Mouse (Mus musculus): ENCODE data around the gene Rhbg. TPM values are rescaled to one million over a fixed set of nuclear protein-coding genes. Genes with fewer than 3 reads are reported as not detected.
"Not testable (repeated sequence)": the region's sequence is repeated elsewhere in the genome, so short reads cannot be mapped to it uniquely, and the experiment has no call there.

The Rhbg gene
- total and polyA plus RNA-seq, 3 experiments, result not detected

DNA sequence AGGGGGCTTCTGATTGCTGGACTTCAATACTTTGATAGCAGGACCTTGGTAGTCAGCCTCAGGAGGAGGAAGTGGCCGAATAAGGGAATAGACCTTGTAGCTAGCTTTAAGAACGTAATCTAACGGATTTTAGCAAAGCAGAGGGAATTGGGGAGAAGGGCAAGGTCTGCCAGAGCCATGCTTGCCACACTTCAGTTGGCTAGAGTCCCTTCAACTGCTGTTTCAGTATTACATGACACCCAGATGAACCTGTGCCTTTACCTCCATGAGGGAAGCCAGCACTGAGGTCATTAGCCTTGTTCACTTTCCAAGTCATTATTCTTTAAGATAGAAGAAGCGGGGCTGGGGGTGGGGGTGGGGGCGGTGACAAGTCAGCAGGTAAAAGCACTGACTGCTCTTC is 14.5 kb upstream of the Rhbg start:
- H3K9me3 ChIP-seq (replicated peaks; ENCODE audit: insufficient read depth, low read length), result no peaks in the 10 kb centered on the region
- no peaks in the 10 kb centered on the region for H3K79me2 ChIP-seq (ENCODE audit: control insufficient read depth, insufficient read depth, low read length, poor library complexity)
- H3K4me3 ChIP-seq (ENCODE audit: control insufficient read depth in 1 of 2, insufficient read depth in 1 of 2, low read depth in 2 of 2, low read length in 2 of 2), result no peak overlapping the region
- no peak for DNase-seq (ENCODE audit: low read depth, low spot score)
- no peak for TF ChIP-seq UBTF (IDR thresholded peaks at IDR 0.05; ENCODE audit: borderline replicate concordance, insufficient read depth, low read depth, low read length)
- TF ChIP-seq ELF1 (IDR thresholded peaks at IDR 0.05; ENCODE audit: low read depth, low read length), result no peak
- no peak for TF ChIP-seq RCOR1 (IDR thresholded peaks at IDR 0.05; ENCODE audit: low read depth, low read length)
- TF ChIP-seq CHD2 (IDR thresholded peaks at IDR 0.05; ENCODE audit: low read length), result no peak
- no peak for TF ChIP-seq MYC (IDR thresholded peaks at IDR 0.05; ENCODE audit: low read depth, low read length)
- TF ChIP-seq ZC3H11A (IDR thresholded peaks at IDR 0.05; ENCODE audit: low read depth, low read length), result no peak
- no peak for TF ChIP-seq MXI1 (IDR thresholded peaks at IDR 0.05; ENCODE audit: low read depth, low read length)
- no peak for TF ChIP-seq E2F4 (IDR thresholded peaks at IDR 0.05; ENCODE audit: borderline replicate concordance, low read depth, low read length)
- TF ChIP-seq HCFC1 (IDR thresholded peaks at IDR 0.05; ENCODE audit: low read depth, low read length), result no peak
- no peak for TF ChIP-seq NELFE (IDR thresholded peaks at IDR 0.05; ENCODE audit: low read depth, low read length)
- no peak for TF ChIP-seq MAX (IDR thresholded peaks at IDR 0.05; ENCODE audit: low read length)
- no peak for TF ChIP-seq JUND (IDR thresholded peaks at IDR 0.05; ENCODE audit: low read depth, low read length)
- TF ChIP-seq NRF1 (IDR thresholded peaks at IDR 0.05; ENCODE audit: insufficient read depth, low read depth, low read length, poor library complexity, severe bottlenecking), result no peak
- no peak overlapping the region for H3K27ac ChIP-seq (ENCODE audit: control insufficient read depth, low read depth, low read length)
- H3K4me1 ChIP-seq (ENCODE audit: control insufficient read depth in 1 of 2, insufficient read depth in 2 of 2, low read length in 2 of 2), result peaks cover 2 to 13% of the 10 kb centered on the region in 2 experiments
- H3K9ac ChIP-seq (ENCODE audit: control insufficient read depth, low read depth, low read length, poor library complexity, severe bottlenecking), result no peak overlapping the region
- H3K36me3 ChIP-seq (ENCODE audit: control insufficient read depth in 1 of 2, insufficient read depth in 2 of 2, low read length in 2 of 2), result peaks cover 0 to 7% of the 10 kb centered on the region in 2 experiments; a peak in 2 of 4 replicates
- no peaks in the 10 kb centered on the region; a peak in 1 of 4 replicates for H3K27me3 ChIP-seq (ENCODE audit: control insufficient read depth in 1 of 2, insufficient read depth in 2 of 2, low read length in 2 of 2)

DNA sequence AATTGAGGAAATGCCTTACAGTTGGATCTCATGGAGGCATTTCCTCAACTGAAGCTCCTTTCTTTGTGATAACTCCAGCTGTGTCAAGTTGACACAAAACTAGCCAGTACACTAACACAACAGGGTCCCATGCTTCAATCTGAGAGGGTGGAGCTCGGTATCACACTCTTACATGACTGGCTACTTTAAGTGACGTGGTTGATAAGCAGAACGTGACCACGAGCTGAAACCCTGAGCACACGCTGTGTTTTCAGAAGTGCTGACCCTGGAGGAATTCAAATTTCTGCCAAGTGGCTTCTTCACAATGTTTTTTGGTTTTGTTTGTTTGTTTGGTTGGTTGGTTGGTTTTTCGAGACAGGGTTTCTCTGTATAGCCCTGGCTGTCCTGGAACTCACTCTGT is 13.5 kb upstream of the Rhbg start:
- not testable (repeated sequence) for H3K4me3 ChIP-seq (ENCODE audit: control insufficient read depth in 1 of 2, insufficient read depth in 1 of 2, low read depth in 2 of 2, low read length in 2 of 2)
- peak; percentile 59 for DNase-seq (ENCODE audit: low read depth, low spot score)

GRCm38 (mm10) chr3:88262346-88262745 is 7.8 kb upstream of the Rhbg start:
- H3K9me3 ChIP-seq (replicated peaks; ENCODE audit: insufficient read depth, low read length), result no peaks in the 10 kb centered on the region
- no peaks in the 10 kb centered on the region for H3K79me2 ChIP-seq (ENCODE audit: control insufficient read depth, insufficient read depth, low read length, poor library complexity)
- H3K27me3 ChIP-seq (ENCODE audit: control insufficient read depth in 1 of 2, insufficient read depth in 2 of 2, low read length in 2 of 2), result peaks cover 9 to 16% of the 10 kb centered on the region in 2 experiments
- H3K9ac ChIP-seq (ENCODE audit: control insufficient read depth, low read depth, low read length, poor library complexity, severe bottlenecking), result no peak overlapping the region
- DNase-seq (ENCODE audit: low read depth, low spot score), result no peak
- H3K27ac ChIP-seq (ENCODE audit: control insufficient read depth, low read depth, low read length), result no peak overlapping the region
- no peak overlapping the region for H3K4me3 ChIP-seq (ENCODE audit: control insufficient read depth in 1 of 2, insufficient read depth in 1 of 2, low read depth in 2 of 2, low read length in 2 of 2)
- H3K4me1 ChIP-seq (ENCODE audit: control insufficient read depth in 1 of 2, insufficient read depth in 2 of 2, low read length in 2 of 2), result no peaks in the 10 kb centered on the region
- no peaks in the 10 kb centered on the region for H3K36me3 ChIP-seq (ENCODE audit: control insufficient read depth in 1 of 2, insufficient read depth in 2 of 2, low read length in 2 of 2)
- TF ChIP-seq NELFE (IDR thresholded peaks at IDR 0.05; ENCODE audit: low read depth, low read length) (no peak), MXI1 (IDR thresholded peaks at IDR 0.05; ENCODE audit: low read depth, low read length) (no peak), MAX (IDR thresholded peaks at IDR 0.05; ENCODE audit: low read length) (no peak), USF1 (IDR thresholded peaks at IDR 0.05; ENCODE audit: low read depth, low read length) (no peak), MEF2A (IDR thresholded peaks at IDR 0.05; ENCODE audit: extremely low read depth, insufficient replicate concordance, low read depth, low read length, poor library complexity, severe bottlenecking) (no peak), USF2 (IDR thresholded peaks at IDR 0.05; ENCODE audit: borderline replicate concordance in 1 of 2, insufficient read depth in 1 of 2, low read depth in 1 of 2, low read length in 2 of 2) (no peak), JUND (IDR thresholded peaks at IDR 0.05; ENCODE audit: low read depth, low read length) (no peak), UBTF (IDR thresholded peaks at IDR 0.05; ENCODE audit: borderline replicate concordance, insufficient read depth, low read depth, low read length) (no peak), MYC (IDR thresholded peaks at IDR 0.05; ENCODE audit: low read depth, low read length) (no peak), CHD1 (IDR thresholded peaks at IDR 0.05; ENCODE audit: low read depth, low read length) (no peak), RAD21 (IDR thresholded peaks at IDR 0.05; ENCODE audit: low read depth, low read length) (no peak), SMC3 (IDR thresholded peaks at IDR 0.05; ENCODE audit: low read depth, low read length) (no peak), ZMIZ1 (IDR thresholded peaks at IDR 0.05; ENCODE audit: low read depth, low read length) (no peak), HCFC1 (IDR thresholded peaks at IDR 0.05; ENCODE audit: low read depth, low read length) (no peak), SIN3A (IDR thresholded peaks at IDR 0.05; ENCODE audit: low read length) (no peak), CTCF (IDR thresholded peaks at IDR 0.05 in 2 of 3, conservative IDR thresholded peaks at IDR 0.05 in 1 of 3; ENCODE audit: control insufficient read depth in 1 of 3, insufficient read depth in 1 of 3, low read depth in 2 of 3, low read length in 3 of 3, poor library complexity in 1 of 3, severe bottlenecking in 1 of 3) (no peak), ETS1 (IDR thresholded peaks at IDR 0.05; ENCODE audit: low read depth, low read length) (no peak), ZC3H11A (IDR thresholded peaks at IDR 0.05; ENCODE audit: low read depth, low read length) (no peak), MAZ (IDR thresholded peaks at IDR 0.05; ENCODE audit: low read depth, low read length) (no peak)

More for the DNA sequence above, 13.5 kb upstream of the Rhbg start:
- not testable (repeated sequence) for H3K9ac ChIP-seq (ENCODE audit: control insufficient read depth, low read depth, low read length, poor library complexity, severe bottlenecking); H3K79me2 ChIP-seq (ENCODE audit: control insufficient read depth, insufficient read depth, low read length, poor library complexity); H3K27ac ChIP-seq (ENCODE audit: control insufficient read depth, low read depth, low read length); H3K27me3 ChIP-seq (ENCODE audit: control insufficient read depth in 1 of 2, insufficient read depth in 2 of 2, low read length in 2 of 2); H3K36me3 ChIP-seq (ENCODE audit: control insufficient read depth in 1 of 2, insufficient read depth in 2 of 2, low read length in 2 of 2); H3K9me3 ChIP-seq (replicated peaks; ENCODE audit: insufficient read depth, low read length)
- H3K4me1 ChIP-seq (ENCODE audit: control insufficient read depth in 1 of 2, insufficient read depth in 2 of 2, low read length in 2 of 2), result peaks cover 2 to 13% of the 10 kb centered on the region in 2 experiments
- TF ChIP-seq BHLHE40 (IDR thresholded peaks at IDR 0.05; ENCODE audit: borderline replicate concordance, low read depth, low read length) (peak; percentile 74; the same call in 1 of the 2 replicates), GATA1 (IDR thresholded peaks at IDR 0.05; ENCODE audit: low read depth, low read length) (peak; percentile 3; the same call in 1 of the 2 replicates)

All from MEL (cell line).